Mouse (Mus musculus): Measurements from ENCODE around the gene Scamp3. TPM values are rescaled to one million over a fixed set of nuclear protein-coding genes. Genes with fewer than 3 reads are reported as not detected.
"Not testable (repeated sequence)": the region's sequence is repeated elsewhere in the genome, so short reads cannot be mapped to it uniquely, and the experiment has no call there.

Gene Scamp3
- polyA plus RNA-seq, 1 experiment from 2014 or later = 116 TPM

- no peak for ATAC-seq
- Histone ChIP-seq H3K36me3 (peaks cover 69% of the 10 kb centered on the region), H3K9ac (replicated peaks) (no peak overlapping the region), H3K4me1 (replicated peaks) (peaks cover 9% of the 10 kb centered on the region), H3K27me3 (no peaks in the 10 kb centered on the region), H3K27ac (no peak overlapping the region), H3K9me3 (no peaks in the 10 kb centered on the region), H3K4me2 (replicated peaks) (no peak overlapping the region), H3K4me3 (replicated peaks) (no peak overlapping the region)
- WGBS = 92% methylated on average over 7 of the region's 7 CpGs
Observed at GRCm38 (mm10) chr3:89206079-89206478, 28.8 kb downstream of the Scamp3 start.

- WGBS = 95% methylated on average over 2 of the region's 2 CpGs
- H3K9ac ChIP-seq (replicated peaks) = no peak overlapping the region
- H3K4me1 ChIP-seq (replicated peaks) = peaks cover 9% of the 10 kb centered on the region
- H3K4me2 ChIP-seq (replicated peaks) = no peak overlapping the region
- peaks cover 71% of the 10 kb centered on the region for H3K36me3 ChIP-seq
- no peaks in the 10 kb centered on the region for H3K27me3 ChIP-seq
- H3K9me3 ChIP-seq = no peaks in the 10 kb centered on the region
- no peak overlapping the region for H3K4me3 ChIP-seq (replicated peaks)
- H3K27ac ChIP-seq = no peak overlapping the region
- no peak for ATAC-seq
Observed at GRCm38 (mm10) chr3:89206695-89207094, 29.4 kb downstream of the Scamp3 start.

- no peak overlapping the region for H3K4me3 ChIP-seq (replicated peaks)
- no peaks in the 10 kb centered on the region for H3K9me3 ChIP-seq
- no peak for ATAC-seq
- H3K27me3 ChIP-seq = no peaks in the 10 kb centered on the region
- 93% methylated on average over 13 of the region's 13 CpGs for WGBS
- H3K9ac ChIP-seq (replicated peaks) = no peak overlapping the region
- H3K36me3 ChIP-seq = peaks cover 71% of the 10 kb centered on the region
- no peak overlapping the region for H3K27ac ChIP-seq
- peaks cover 13% of the 10 kb centered on the region for H3K4me1 ChIP-seq (replicated peaks)
- H3K4me2 ChIP-seq (replicated peaks) = no peak overlapping the region
Observed at GRCm38 (mm10) chr3:89208075-89208657, 30.9 kb downstream of the Scamp3 start.

DNA sequence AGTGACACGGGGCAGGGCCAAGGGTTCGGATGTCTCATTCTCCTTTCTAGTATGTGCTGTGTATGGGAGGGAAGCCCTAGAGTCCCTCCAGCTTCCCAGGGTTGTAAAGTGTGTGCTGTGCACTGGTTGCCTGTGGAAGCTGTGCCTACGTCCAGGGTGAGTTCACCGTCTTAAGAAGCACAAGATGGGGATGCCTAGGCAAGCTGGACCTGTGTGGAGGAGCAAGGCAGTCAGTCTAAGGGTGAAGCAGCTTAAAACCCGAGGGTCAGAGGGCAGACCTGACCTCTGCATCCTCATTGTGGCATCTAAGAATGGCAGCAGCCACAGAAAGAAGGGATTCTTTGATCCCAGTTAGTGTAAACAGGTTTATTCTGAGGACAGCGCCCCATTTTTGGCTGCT is 31.5 kb downstream of the Scamp3 start:
- WGBS = 87% methylated on average over 6 of the region's 6 CpGs
- Histone ChIP-seq H3K9ac (replicated peaks) (no peak overlapping the region), H3K4me2 (replicated peaks) (no peak overlapping the region), H3K27ac (no peak overlapping the region), H3K9me3 (no peaks in the 10 kb centered on the region), H3K4me3 (replicated peaks) (no peak overlapping the region), H3K4me1 (replicated peaks) (peaks cover 12% of the 10 kb centered on the region), H3K36me3 (peaks cover 71% of the 10 kb centered on the region), H3K27me3 (no peaks in the 10 kb centered on the region)
- ATAC-seq = no peak

DNA sequence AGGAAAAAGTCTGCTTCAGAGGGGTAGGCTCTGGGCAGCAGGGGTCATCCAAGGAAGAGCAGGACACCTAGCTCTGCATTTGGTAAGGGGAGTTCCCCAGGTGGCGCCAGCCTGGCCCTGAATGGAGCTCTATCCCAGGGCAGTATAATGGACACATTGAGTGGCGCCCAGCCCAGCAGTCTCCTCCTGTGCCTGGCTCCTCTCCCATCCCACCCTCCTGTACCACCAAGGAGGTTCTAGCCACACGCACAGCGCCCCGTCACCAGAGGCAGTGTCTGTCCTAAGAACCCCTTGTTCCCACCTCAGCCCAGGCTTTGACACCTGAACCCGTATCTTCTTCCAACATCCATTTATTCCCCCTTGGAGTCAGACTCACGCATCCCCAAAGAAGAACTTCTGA is 32.5 kb downstream of the Scamp3 start:
- H3K4me2 ChIP-seq (replicated peaks) = no peak overlapping the region
- ATAC-seq = no peak
- 93% methylated on average over 7 of the region's 7 CpGs for WGBS

GRCm38 (mm10) chr3:89210162-89210561 is 32.9 kb downstream of the Scamp3 start:
- Histone ChIP-seq H3K9me3 (no peaks in the 10 kb centered on the region), H3K4me3 (replicated peaks) (no peak overlapping the region), H3K27me3 (no peaks in the 10 kb centered on the region), H3K4me1 (replicated peaks) (peaks cover 20% of the 10 kb centered on the region), H3K36me3 (peaks cover 60% of the 10 kb centered on the region), H3K9ac (replicated peaks) (no peak overlapping the region), H3K27ac (no peak overlapping the region), H3K4me2 (replicated peaks) (no peak overlapping the region)
- no peak for ATAC-seq
- 88% methylated on average over 13 of the region's 13 CpGs for WGBS

More for the DNA sequence above, 32.5 kb downstream of the Scamp3 start:
- H3K27ac ChIP-seq = no peak overlapping the region
- H3K36me3 ChIP-seq = peaks cover 65% of the 10 kb centered on the region
- H3K27me3 ChIP-seq = no peaks in the 10 kb centered on the region
- H3K4me1 ChIP-seq (replicated peaks) = peaks cover 16% of the 10 kb centered on the region
- no peaks in the 10 kb centered on the region for H3K9me3 ChIP-seq
- no peak overlapping the region for H3K4me3 ChIP-seq (replicated peaks)
- H3K9ac ChIP-seq (replicated peaks) = no peak overlapping the region

DNA sequence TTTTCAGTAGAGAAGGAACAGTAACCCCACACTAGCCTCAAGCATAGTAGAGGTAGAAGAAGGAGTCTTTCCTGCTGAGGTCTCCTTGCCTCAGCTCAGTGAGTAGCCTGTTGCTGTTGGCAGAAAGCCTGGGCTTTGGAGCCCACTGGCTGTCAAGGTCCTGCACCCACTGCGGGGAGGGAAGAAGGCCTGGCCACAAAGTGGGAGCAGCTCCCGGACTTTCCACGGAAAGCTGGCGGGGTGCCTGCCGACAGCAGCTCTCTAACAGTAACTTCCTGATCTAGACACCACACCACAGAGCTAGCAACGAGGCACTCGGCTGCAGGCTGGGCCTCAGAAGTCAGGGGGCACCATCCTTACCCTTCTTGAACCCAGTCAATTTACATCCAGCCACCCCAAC is 33.5 kb downstream of the Scamp3 start:
- peaks cover 26% of the 10 kb centered on the region for H3K4me1 ChIP-seq (replicated peaks)
- H3K9ac ChIP-seq (replicated peaks) = no peak overlapping the region
- H3K27ac ChIP-seq = no peak overlapping the region
- H3K27me3 ChIP-seq = no peaks in the 10 kb centered on the region
- no peak overlapping the region for H3K4me2 ChIP-seq (replicated peaks)
- WGBS = 88% methylated on average over 7 of the region's 7 CpGs
- H3K36me3 ChIP-seq = peaks cover 55% of the 10 kb centered on the region
- no peaks in the 10 kb centered on the region for H3K9me3 ChIP-seq
- H3K4me3 ChIP-seq (replicated peaks) = no peak overlapping the region
- no peak for ATAC-seq

- Histone ChIP-seq H3K27ac (peak overlapping the region; percentile 99), H3K9me3 (no peaks in the 10 kb centered on the region), H3K4me3 (replicated peaks) (peak overlapping the region; percentile 84), H3K36me3 (peaks cover 28% of the 10 kb centered on the region), H3K4me1 (replicated peaks) (peaks cover 57% of the 10 kb centered on the region), H3K27me3 (no peaks in the 10 kb centered on the region), H3K4me2 (replicated peaks) (peak overlapping the region; percentile 70), H3K9ac (replicated peaks) (peak overlapping the region; percentile 80)
- ATAC-seq = peak; percentile 89
- WGBS = 0% methylated on average over 68 of the region's 69 CpGs
Observed at GRCm38 (mm10) chr3:89213803-89214530, 36.7 kb downstream of the Scamp3 start.

GRCm38 (mm10) chr3:89214681-89215411 is 37.6 kb downstream of the Scamp3 start, which contains the start of gene Thbs3:
TSS of gene Thbs3 (plus strand) at chr3:89215180.
- Histone ChIP-seq H3K27me3 (no peaks in the 10 kb centered on the region), H3K4me2 (replicated peaks) (peak within 1 kb of the TSS; percentile 70), H3K27ac (peak within 1 kb of the TSS; percentile 99), H3K4me1 (replicated peaks) (peaks cover 66% of the 10 kb centered on the region), H3K36me3 (peaks cover 27% of the 10 kb centered on the region), H3K4me3 (replicated peaks) (peak within 1 kb of the TSS; percentile 84), H3K9me3 (no peaks in the 10 kb centered on the region), H3K9ac (replicated peaks) (peak within 1 kb of the TSS; percentile 80)
- ATAC-seq = no peak
- WGBS = 1% methylated on average over 19 of the region's 19 CpGs

GRCm38 (mm10) chr3:89215853-89216252 is 38.6 kb downstream of the Scamp3 start:
- H3K27me3 ChIP-seq = no peaks in the 10 kb centered on the region
- H3K36me3 ChIP-seq = peaks cover 23% of the 10 kb centered on the region
- H3K4me2 ChIP-seq (replicated peaks) = peak overlapping the region; percentile 70
- H3K4me3 ChIP-seq (replicated peaks) = peak overlapping the region; percentile 84
- WGBS = under 1% methylated on average over 6 of the region's 6 CpGs
- H3K9me3 ChIP-seq = no peaks in the 10 kb centered on the region
- H3K4me1 ChIP-seq (replicated peaks) = peaks cover 70% of the 10 kb centered on the region
- ATAC-seq = peak; percentile 48
- H3K9ac ChIP-seq (replicated peaks) = peak overlapping the region; percentile 80
- H3K27ac ChIP-seq = peak overlapping the region; percentile 99

DNA sequence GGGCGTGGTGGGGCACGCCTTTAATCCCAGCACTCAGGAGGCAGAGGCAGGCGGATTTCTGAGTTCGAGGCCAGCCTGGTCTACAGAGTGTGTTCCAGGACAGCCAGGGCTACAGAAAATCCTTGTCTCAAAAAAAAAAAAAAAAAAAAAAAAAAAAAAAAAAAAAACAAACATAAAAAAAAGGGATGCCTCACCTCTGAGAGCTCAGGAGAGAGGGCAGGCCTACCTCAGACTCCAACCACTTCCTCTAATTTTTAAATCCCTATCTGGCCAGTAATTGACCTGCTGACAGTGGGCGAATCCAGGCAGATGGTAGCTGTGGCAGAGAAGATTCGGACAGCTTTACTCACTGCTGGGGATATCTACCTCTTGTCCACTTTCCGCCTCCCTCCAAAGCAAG is 39.1 kb downstream of the Scamp3 start:
- H3K9ac ChIP-seq (replicated peaks) = peak overlapping the region; percentile 41; the same call in 1 of the 2 replicates
- H3K4me3 ChIP-seq (replicated peaks) = peak overlapping the region; percentile 84; the same call in 1 of the 2 replicates
- H3K4me2 ChIP-seq (replicated peaks) = peak overlapping the region; percentile 70
- WGBS = 77% methylated on average over 7 of the region's 7 CpGs
- H3K36me3 ChIP-seq = peaks cover 25% of the 10 kb centered on the region
- H3K27ac ChIP-seq = peak overlapping the region; percentile 99; the same call in 1 of the 2 replicates
- not testable (repeated sequence) for H3K27me3 ChIP-seq, ATAC-seq, H3K9me3 ChIP-seq
- peaks cover 75% of the 10 kb centered on the region for H3K4me1 ChIP-seq (replicated peaks)

DNA sequence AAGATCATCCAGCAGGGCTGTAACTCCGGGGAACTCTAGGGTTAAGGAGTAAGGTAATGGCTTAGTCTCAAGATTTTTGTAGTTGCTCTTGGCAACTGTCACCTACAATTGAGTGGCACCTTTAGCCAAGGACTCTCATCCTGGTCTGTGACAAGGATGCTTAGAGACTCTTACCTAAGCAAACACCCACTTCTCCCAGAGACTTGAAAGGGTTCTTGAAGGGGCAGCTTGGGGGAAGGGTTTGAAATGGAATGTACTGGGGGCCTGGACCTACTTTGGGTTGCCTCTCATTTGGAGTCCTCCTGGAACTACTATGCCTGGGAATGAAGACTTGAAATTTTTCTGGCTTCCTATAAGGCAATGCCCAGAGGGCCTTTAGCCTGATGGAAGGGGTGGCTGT is 41.0 kb downstream of the Scamp3 start:
- 0 out of 2 replicates have a peak overlapping the region, but pooled peaks have one; percentile 23 for H3K9ac ChIP-seq (replicated peaks)
- H3K4me2 ChIP-seq (replicated peaks) = no peak overlapping the region
- peaks cover 73% of the 10 kb centered on the region for H3K4me1 ChIP-seq (replicated peaks)
- H3K4me3 ChIP-seq (replicated peaks) = no peak overlapping the region
- no peaks in the 10 kb centered on the region for H3K9me3 ChIP-seq
- 82% methylated on average over 1 of the region's 1 CpGs for WGBS
- H3K27ac ChIP-seq = peak overlapping the region; percentile 27; the same call in 1 of the 2 replicates
- no peak for ATAC-seq
- no peaks in the 10 kb centered on the region for H3K27me3 ChIP-seq
- H3K36me3 ChIP-seq = peaks cover 37% of the 10 kb centered on the region

All from midbrain, embryonic 13.5 days (tissue).